Mouse (Mus musculus) heart, postnatal 0 days (tissue): ENCODE measurements around the gene Dock3. TPM values are rescaled to one million over a fixed set of nuclear protein-coding genes. Genes with fewer than 3 reads are reported as not detected.

ENCODE experiments used
- ATAC-seq: fragments of 200-750 bp; cut with Nextera tagmentation; 2 replicates; pipeline ENCODE4 v1.8.0; 2017; ENCODE audit warnings: low read depth, moderate number of reproducible peaks, moderate library complexity; ENCODE audit not compliant: insufficient read depth
- DNase-seq: peaks from one replicate; pipeline ENCODE4 v3.0.0-alpha.2; 2016; ENCODE audit warnings: low spot score
- H3K27ac ChIP-seq: fragments of 300-500 bp; sonication (generic); 2 replicates; pipeline ENCODE4 v1.5.1; 2014; ENCODE audit warnings: low read depth, mild to moderate bottlenecking
- H3K27me3 ChIP-seq: fragments of 300-500 bp; sonication (generic); 2 replicates; pipeline ENCODE4 v1.6.1; 2014; ENCODE audit warnings: low read length, mixed read lengths; ENCODE audit not compliant: control insufficient read depth, insufficient read depth
- H3K36me3 ChIP-seq: fragments of 300-500 bp; sonication (generic); replicated peaks from 2 replicates; pipeline ENCODE4 v1.6.1; 2014; ENCODE audit warnings: low read length, mixed read lengths; ENCODE audit not compliant: control insufficient read depth, insufficient read depth
- H3K4me1 ChIP-seq: fragments of 300-500 bp; sonication (generic); 2 replicates; pipeline ENCODE4 v1.6.1; 2014; ENCODE audit warnings: antibody characterized with exemption; ENCODE audit not compliant: control insufficient read depth, insufficient read depth
- H3K4me2 ChIP-seq: fragments of 300-500 bp; sonication (generic); 2 replicates; pipeline ENCODE4 v1.6.1; 2014; ENCODE audit warnings: low read depth, mild to moderate bottlenecking, low read length, moderate library complexity
- H3K4me3 ChIP-seq: fragments of 300-500 bp; sonication (generic); 2 replicates; pipeline ENCODE4 v1.5.1; 2014; ENCODE audit warnings: low read depth, low read length
- H3K9ac ChIP-seq: fragments of 300-500 bp; sonication (generic); replicated peaks from 2 replicates; pipeline ENCODE4 v1.6.1; 2014; ENCODE audit warnings: low read depth, low read length, mixed read lengths
- H3K9me3 ChIP-seq: fragments of 300-500 bp; sonication (generic); replicated peaks from 2 replicates; pipeline ENCODE4 v1.6.1; 2016; ENCODE audit warnings: low read length; ENCODE audit not compliant: control insufficient read depth
- CTCF ChIP-seq: IDR thresholded peaks from 2 replicates; pipeline ENCODE4 v1.5.1; 2016; ENCODE audit warnings: antibody characterized with exemption, control low read depth, low read depth
- EP300 ChIP-seq: IDR thresholded peaks from 2 replicates; pipeline ENCODE4 v1.6.1; 2016; ENCODE audit warnings: antibody characterized with exemption, low read depth
- WGBS: fragments of 180-500 bp; shearing (Covaris S2); extraction: QIAGEN DNeasy Blood & Tissue Kit; methylation state at CpG from one replicate; pipeline ENCODE4 v1.1.7; 2014; 5-methylcytosine and 5-hydroxymethylcytosine counted together
- polyA plus RNA-seq: library from polyadenylated mRNA; unstranded; fragments of >200 nt; fragmentation: Nextera tagmentation; extraction: Ambion mirVana; gene quantifications from 2 replicates; pipeline ENCODE4 v1.2.1, GENCODE M21; 2015
- total RNA-seq: library from RNA; depleted of rRNA; stranded (reverse); fragments of >200 nt; gene quantifications from 2 replicates; pipeline ENCODE4 v1.2.3, GENCODE M21; 2014; ENCODE audit warnings: low replicate concordance

Gene Dock3
- total and polyA plus RNA-seq, 2 experiments from 2014 or later, result 0.16 to 11.6 TPM

DNA sequence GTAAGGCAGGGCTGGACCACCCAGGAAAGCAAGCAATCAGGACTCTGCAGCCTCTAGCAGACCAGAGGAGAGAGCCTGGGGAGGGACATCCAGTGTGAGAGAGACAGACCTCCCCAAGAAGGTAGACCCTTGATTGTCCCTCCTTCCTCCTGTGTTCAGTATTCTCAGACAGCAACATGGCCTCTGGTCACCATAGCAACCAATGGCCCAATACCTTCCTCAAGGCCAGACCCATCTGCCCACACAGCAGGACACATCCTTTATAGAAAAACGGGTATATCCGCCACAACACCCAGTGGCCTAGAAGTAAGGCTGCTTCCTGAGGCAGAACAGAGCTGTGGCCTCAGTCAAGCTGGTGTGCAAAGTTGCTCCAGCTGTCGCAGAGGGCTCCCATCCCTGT lies 23.9 kb upstream of the Dock3 start:
- 74% methylated on average over 3 of the region's 3 CpGs for WGBS
- Histone ChIP-seq H3K9me3 (no peaks in the 10 kb centered on the region), H3K4me1 (peaks cover 24% of the 10 kb centered on the region), H3K27me3 (no peaks in the 10 kb centered on the region), H3K4me3 (no peak overlapping the region), H3K9ac (no peak overlapping the region), H3K4me2 (no peak overlapping the region), H3K27ac (no peak overlapping the region), H3K36me3 (no peaks in the 10 kb centered on the region)
- no peak for ATAC-seq
- no peak for DNase-seq
- TF ChIP-seq CTCF, result no peak

DNA sequence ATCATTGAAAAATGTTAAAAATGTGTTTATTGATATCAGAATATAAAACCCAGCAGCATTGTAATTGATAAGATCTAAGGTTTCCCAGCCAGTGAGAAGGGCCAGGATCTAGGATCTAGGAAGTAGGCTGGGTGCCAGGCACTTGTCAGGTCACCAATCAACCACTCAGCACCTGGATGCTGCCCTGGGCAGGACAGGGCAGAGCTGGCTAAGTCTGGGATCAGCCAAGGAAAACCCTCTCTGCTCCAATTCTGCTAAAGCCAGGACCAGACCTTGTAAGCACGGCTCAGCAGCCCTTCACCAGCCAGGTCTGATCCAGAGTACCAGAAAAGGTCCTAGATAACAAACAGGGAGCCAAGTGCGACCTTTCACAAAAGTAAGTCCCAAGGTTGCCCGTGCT lies 23.2 kb upstream of the Dock3 start:
- no peak for TF ChIP-seq CTCF
- TF ChIP-seq EP300, result no peak
- H3K27me3 ChIP-seq, result peaks cover 4% of the 10 kb centered on the region; the same call in 1 of the 2 replicates
- peak overlapping the region; percentile 38 for H3K9ac ChIP-seq
- H3K27ac ChIP-seq, result peak overlapping the region; percentile 75
- ATAC-seq, result peak; percentile 13; the same call in 1 of the 2 replicates
- H3K4me2 ChIP-seq, result peak overlapping the region; percentile 43; the same call in 1 of the 2 replicates
- no peaks in the 10 kb centered on the region for H3K9me3 ChIP-seq
- peaks cover 18% of the 10 kb centered on the region for H3K4me1 ChIP-seq
- no peak overlapping the region for H3K4me3 ChIP-seq
- 36% methylated on average over 3 of the region's 3 CpGs for WGBS
- no peak for DNase-seq
- H3K36me3 ChIP-seq, result no peaks in the 10 kb centered on the region

- Histone ChIP-seq H3K9ac (peak overlapping the region; percentile 38), H3K9me3 (no peaks in the 10 kb centered on the region), H3K36me3 (no peaks in the 10 kb centered on the region), H3K4me3 (no peak overlapping the region), H3K4me2 (peak overlapping the region; percentile 43), H3K4me1 (peaks cover 16% of the 10 kb centered on the region), H3K27ac (peak overlapping the region; percentile 75), H3K27me3 (peaks cover 4% of the 10 kb centered on the region; the same call in 1 of the 2 replicates)
- 34% methylated on average over 12 of the region's 12 CpGs for WGBS
- peak; percentile 6; the same call in 1 of the 2 replicates for TF ChIP-seq CTCF
- no peak for TF ChIP-seq EP300
- ATAC-seq (peak; percentile 94), DNase-seq (peak; percentile 83)
These were observed 22.8 kb upstream of the Dock3 start for GRCm38 (mm10) chr9:107254476-107254875.

DNA sequence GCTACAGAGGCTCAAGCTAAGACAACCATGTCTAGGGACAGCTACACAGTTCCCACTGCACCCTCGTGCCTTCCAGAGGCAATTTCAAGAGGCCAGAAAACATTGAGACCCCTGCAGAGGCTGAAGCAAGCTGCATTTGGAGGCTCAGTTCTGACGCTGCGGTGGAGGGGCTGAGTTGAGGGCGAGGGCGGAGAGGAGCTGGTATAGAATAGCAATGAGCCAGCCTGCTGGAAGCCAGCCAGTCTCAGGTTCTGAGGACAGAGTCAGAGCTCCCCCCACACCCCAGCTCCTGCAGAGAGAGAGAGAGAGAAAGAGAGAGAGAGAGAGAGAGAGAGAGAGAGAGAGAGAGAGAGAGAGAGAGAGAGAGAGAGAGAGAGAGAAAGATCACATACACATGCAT lies 20.5 kb upstream of the Dock3 start:
- no peak overlapping the region for H3K9ac ChIP-seq
- no peak overlapping the region for H3K27ac ChIP-seq
- TF ChIP-seq CTCF (no peak), EP300 (no peak)
- peaks cover 11% of the 10 kb centered on the region for H3K4me1 ChIP-seq
- DNase-seq, result no peak
- H3K4me2 ChIP-seq, result no peak overlapping the region
- H3K9me3 ChIP-seq, result no peaks in the 10 kb centered on the region
- no peaks in the 10 kb centered on the region for H3K36me3 ChIP-seq
- peaks cover 4% of the 10 kb centered on the region; the same call in 1 of the 2 replicates for H3K27me3 ChIP-seq
- no peak overlapping the region for H3K4me3 ChIP-seq
- no peak for ATAC-seq
- WGBS, result 22% methylated on average over 5 of the region's 5 CpGs

DNA sequence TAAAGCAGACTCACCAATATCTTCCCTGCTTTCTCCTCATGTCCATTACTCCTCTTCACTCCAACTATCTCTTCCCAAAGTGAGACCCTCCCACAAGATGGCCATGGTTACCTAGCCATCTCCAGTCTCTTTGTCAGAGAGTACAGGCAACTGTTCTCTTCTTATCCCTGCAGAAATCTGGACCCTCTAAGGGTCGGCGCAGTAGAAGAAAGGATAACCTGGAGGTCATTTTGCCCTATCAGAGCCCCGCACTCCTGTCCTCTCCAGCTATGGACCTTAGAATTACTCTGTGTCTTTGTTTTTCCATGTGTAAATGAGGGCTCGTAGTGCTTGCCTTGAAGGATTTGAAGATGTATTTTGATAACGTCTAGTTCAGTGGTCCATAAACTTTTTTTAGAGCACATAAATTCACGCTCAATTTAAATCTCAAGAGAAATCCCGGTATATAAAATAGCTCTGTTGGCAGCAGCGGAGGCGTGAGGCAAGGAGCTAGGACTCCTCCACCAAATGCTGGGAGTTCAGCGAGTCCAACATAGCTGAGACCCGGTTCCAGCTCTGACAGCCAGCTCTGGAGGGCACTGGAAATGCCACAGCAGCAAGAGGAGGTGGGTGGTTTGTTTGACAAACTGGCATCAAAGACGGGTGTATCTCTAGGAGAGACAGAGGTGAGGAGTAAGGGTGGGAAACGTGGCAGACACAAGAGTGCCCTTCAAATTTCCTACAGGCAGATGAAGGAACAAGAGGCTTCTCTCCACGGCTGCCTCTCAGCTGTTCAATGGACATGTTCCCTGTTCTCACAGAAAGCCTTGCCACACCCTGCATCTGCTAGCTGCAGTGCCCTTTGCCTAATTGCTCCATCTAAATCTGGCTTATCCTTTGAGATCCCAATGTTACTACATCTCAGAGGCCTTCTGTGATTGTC lies 19.0 kb upstream of the Dock3 start:
- Histone ChIP-seq H3K27me3 (peaks cover 4% of the 10 kb centered on the region; the same call in 1 of the 2 replicates), H3K9ac (no peak overlapping the region), H3K4me2 (no peak overlapping the region), H3K4me3 (no peak overlapping the region), H3K27ac (no peak overlapping the region), H3K36me3 (no peaks in the 10 kb centered on the region), H3K4me1 (peaks cover 11% of the 10 kb centered on the region), H3K9me3 (no peaks in the 10 kb centered on the region)
- no peak for ATAC-seq
- TF ChIP-seq CTCF (no peak), EP300 (no peak)
- 76% methylated on average over 14 of the region's 14 CpGs for WGBS
- DNase-seq, result no peak
